Mouse (Mus musculus): Measurements from ENCODE around the gene Cobl.

Gene Cobl

GRCm38 (mm10) chr11:12384826-12385225, 79.9 kb downstream of the Cobl start:
- CTCF ChIA-PET = no interaction called here

- CTCF ChIA-PET = no interaction called here
Measured at GRCm38 (mm10) chr11:12382991-12383390, 81.8 kb downstream of the Cobl start.

GRCm38 (mm10) chr11:12381096-12381495, 83.7 kb downstream of the Cobl start:
- CTCF ChIA-PET = no interaction called here

- CTCF ChIA-PET = no interaction called here
Measured at GRCm38 (mm10) chr11:12376628-12377027, 88.1 kb downstream of the Cobl start.

- CTCF ChIA-PET = no interaction called here
Measured at GRCm38 (mm10) chr11:12373106-12374098, 91.4 kb downstream of the Cobl start.

- CTCF ChIA-PET = no interaction called here
Measured at GRCm38 (mm10) chr11:12370957-12371356, 93.8 kb downstream of the Cobl start.

- CTCF ChIA-PET = no interaction called here
Measured at GRCm38 (mm10) chr11:12367426-12368178, 97.2 kb downstream of the Cobl start.

- CTCF ChIA-PET = no interaction called here
Measured at GRCm38 (mm10) chr11:12359336-12360000, 105.3 kb downstream of the Cobl start.

GRCm38 (mm10) chr11:12358602-12359001, 106.2 kb downstream of the Cobl start:
- CTCF ChIA-PET = no interaction called here

- CTCF ChIA-PET = no interaction called here
Measured at GRCm38 (mm10) chr11:12355681-12356080, 109.1 kb downstream of the Cobl start.

GRCm38 (mm10) chr11:12350986-12351546, 113.7 kb downstream of the Cobl start:
- CTCF ChIA-PET = no interaction called here

- CTCF ChIA-PET = no interaction called here
Measured at GRCm38 (mm10) chr11:12350086-12350485, 114.7 kb downstream of the Cobl start.

GRCm38 (mm10) chr11:12346486-12346885, 118.3 kb downstream of the Cobl start:
- CTCF ChIA-PET = no interaction called here

- CTCF ChIA-PET = no interaction called here
Measured at GRCm38 (mm10) chr11:12343686-12344085, 121.1 kb downstream of the Cobl start.

- CTCF ChIA-PET = no interaction called here
Measured at GRCm38 (mm10) chr11:12340697-12341096, 124.1 kb downstream of the Cobl start.

- CTCF ChIA-PET = no interaction called here
Measured at GRCm38 (mm10) chr11:12336145-12336544, 128.6 kb downstream of the Cobl start.

GRCm38 (mm10) chr11:12331997-12332396, 132.8 kb downstream of the Cobl start:
- CTCF ChIA-PET = no interaction called here

- CTCF ChIA-PET = no interaction called here
Measured at GRCm38 (mm10) chr11:12321445-12321844, 143.3 kb downstream of the Cobl start.

GRCm38 (mm10) chr11:12319318-12319717, 145.4 kb downstream of the Cobl start:
- CTCF ChIA-PET = no interaction called here

- CTCF ChIA-PET = no interaction called here
Measured at GRCm38 (mm10) chr11:12315670-12316069, 149.1 kb downstream of the Cobl start.

- CTCF ChIA-PET = no interaction called here
Measured at GRCm38 (mm10) chr11:12314278-12315043, 150.3 kb downstream of the Cobl start.
